Mouse (Mus musculus): Measurements from ENCODE around the gene Thoc6.
A peak's percentile ranks its signal among the peaks of the same experiment; 100 is the strongest.

Gene Thoc6

GRCm38 (mm10) chr17:23630195-23631020, 43.3 kb downstream of the Thoc6 start:
- DNase-seq (ENCODE audit: low read depth), result peak; percentile 52

DNA sequence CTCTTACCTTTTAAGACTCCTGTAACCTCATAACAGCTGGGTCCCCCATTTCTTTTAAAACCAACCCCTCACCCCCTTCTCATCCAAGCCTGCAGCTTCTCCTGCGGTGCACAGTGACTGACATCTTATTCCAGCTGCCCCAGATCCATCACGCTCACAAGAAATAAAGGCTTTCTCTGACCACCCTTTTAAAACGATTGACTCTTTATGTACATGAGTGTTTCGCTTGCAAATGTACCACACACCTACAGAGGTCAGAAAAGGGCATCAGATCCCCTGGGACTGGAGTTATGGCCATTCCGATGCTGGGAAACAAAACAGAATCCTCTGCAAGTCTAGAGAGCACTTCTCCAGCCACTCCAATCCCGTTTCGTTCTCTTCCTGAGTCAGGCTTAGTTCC, 45.9 kb downstream of the Thoc6 start:
- no peak for DNase-seq (ENCODE audit: low read depth)

DNA sequence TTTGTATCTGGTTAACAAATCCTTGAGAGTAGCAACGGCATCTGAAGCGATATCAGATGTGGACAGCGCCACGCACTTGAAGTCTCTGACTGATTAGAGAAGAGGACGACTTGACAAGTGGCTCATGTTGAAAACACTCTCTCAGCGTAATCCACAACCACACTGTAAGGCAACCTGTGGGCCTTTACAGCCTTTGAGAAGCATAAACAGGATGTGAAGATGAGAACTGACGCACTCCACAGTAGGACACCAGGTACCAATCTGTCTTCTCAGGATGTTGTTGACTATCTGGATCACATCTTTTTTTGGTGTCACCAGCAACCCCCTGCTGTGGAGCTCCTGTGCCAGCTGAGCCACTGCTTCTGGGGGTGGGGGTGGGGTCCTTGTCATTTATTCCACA, 53.3 kb downstream of the Thoc6 start:
- no peak for DNase-seq (ENCODE audit: low read depth)
